Mouse (Mus musculus) adrenal gland (tissue): Measurements from ENCODE around the gene Mrgprf.

Source experiments
- intact Hi-C: fragments of 180-260 bp; cut with DNase I; formaldehyde crosslinking; loops from one replicate; pipeline ENCODE4 v1.15.1; 2025

Mrgprf gene

GRCm38 (mm10) chr7:145334428-145335027, 33.9 kb downstream of the Mrgprf start:
- intact Hi-C loops = no loop called here

GRCm38 (mm10) chr7:145335199-145335598, 34.6 kb downstream of the Mrgprf start:
- intact Hi-C loops = no loop called here

GRCm38 (mm10) chr7:145335616-145336332, 35.1 kb downstream of the Mrgprf start:
- intact Hi-C loops = no loop called here

DNA sequence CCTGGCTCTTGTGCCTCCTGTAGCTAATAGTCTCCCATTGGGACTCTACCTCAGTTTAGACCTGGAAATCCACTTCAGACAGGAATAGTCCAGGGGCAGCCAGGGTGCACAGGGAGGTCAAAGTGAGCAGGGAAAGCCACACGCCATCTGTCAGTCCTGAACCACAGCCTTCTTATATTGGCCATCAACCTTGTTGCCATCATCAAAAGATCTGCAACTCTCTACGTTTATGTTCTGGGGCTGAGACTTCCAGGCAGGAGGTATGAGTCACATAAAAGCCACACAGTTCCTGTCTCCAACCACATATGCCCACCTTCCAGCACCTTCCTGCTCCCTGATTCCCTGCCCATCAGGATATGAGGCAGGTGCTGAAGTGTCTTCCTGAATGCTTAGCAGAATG, 37.3 kb downstream of the Mrgprf start:
- intact Hi-C loops = no loop called here

DNA sequence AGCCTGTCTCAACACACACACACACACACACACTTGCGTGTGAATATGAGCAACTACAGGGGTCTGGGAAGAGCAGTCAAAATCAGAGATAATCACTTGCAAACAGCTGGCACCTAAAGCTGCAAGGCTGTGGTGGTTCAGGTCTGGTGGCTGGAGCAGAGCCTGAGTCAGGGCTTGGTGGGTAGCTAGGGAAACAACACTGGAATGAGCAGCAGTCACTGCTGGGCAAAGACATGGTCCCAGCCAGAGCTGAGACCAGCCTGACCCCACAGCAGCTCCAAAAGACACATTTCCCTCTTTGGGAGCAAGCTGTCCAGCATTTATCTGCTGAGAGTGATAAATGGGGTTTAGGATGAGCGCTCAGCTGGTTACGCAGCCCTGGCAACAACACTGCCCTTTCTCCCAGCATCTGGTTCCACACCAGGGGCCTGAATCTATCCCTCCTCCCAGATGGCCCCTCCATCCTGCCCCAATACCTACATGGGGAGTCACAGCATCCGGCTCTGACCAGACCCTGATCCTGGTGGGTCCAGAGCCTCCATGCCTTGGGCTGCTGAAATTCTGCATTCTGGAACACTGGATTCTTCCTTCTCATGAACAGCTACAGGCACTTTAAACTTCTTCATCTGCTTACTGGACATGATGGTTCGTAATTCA, 39.7 kb downstream of the Mrgprf start:
- intact Hi-C loops = no loop called here
